Comparison of ENCODE assay signal across 8 mouse cellular contexts in genomic region chr12:80111131-80112070, GRCm38 (mm10). TPM values are rescaled to one million over a fixed set of nuclear protein-coding genes. Genes with fewer than 3 reads are reported as not detected.
DNase-seq lines count a peak whose midpoint lies in the region; ATAC-seq lines count a peak whose summit lies in the region.

No protein-coding gene starts in this region.

- peak overlapping the region; percentile 99 for H3K27ac ChIP-seq in embryonic facial prominence, embryonic 13.5 days
- H3K27ac ChIP-seq in limb, embryonic 12.5 days: peak overlapping the region; percentile 97
- peak overlapping the region; percentile 69 for H3K27ac ChIP-seq in midbrain, embryonic 15.5 days

- peaks cover 13% of the 10 kb centered on the region for H3K4me1 ChIP-seq in embryonic facial prominence, embryonic 13.5 days
- H3K4me1 ChIP-seq in limb, embryonic 12.5 days (replicated peaks): peaks cover 29% of the 10 kb centered on the region
- peaks cover 36% of the 10 kb centered on the region for H3K4me1 ChIP-seq in midbrain, embryonic 15.5 days

- H3K9me3 ChIP-seq in embryonic facial prominence, embryonic 13.5 days: no peaks in the 10 kb centered on the region
- no peaks in the 10 kb centered on the region for H3K9me3 ChIP-seq in limb, embryonic 12.5 days
- H3K9me3 ChIP-seq in midbrain, embryonic 15.5 days: no peaks in the 10 kb centered on the region

- WGBS in embryonic facial prominence, embryonic 13.5 days: under 1% methylated on average over 29 of the region's 29 CpGs
- under 1% methylated on average over 29 of the region's 29 CpGs for WGBS in limb, embryonic 12.5 days
- WGBS in midbrain, embryonic 15.5 days: under 1% methylated on average over 29 of the region's 29 CpGs

- peak overlapping the region; percentile 90 for H3K4me2 ChIP-seq in embryonic facial prominence, embryonic 13.5 days
- peak overlapping the region; percentile 94 for H3K4me2 ChIP-seq in limb, embryonic 12.5 days
- peak overlapping the region; percentile 97 for H3K4me2 ChIP-seq in midbrain, embryonic 15.5 days

- peak; percentile 48 for DNase-seq in ovary, postnatal 36 days (ENCODE audit: low spot score)
- DNase-seq in ovary, postnatal 14 days (ENCODE audit: low spot score): no peak
- DNase-seq in heart, postnatal 4 days: peak; percentile 58
- DNase-seq in yolk sac, embryonic 10.5 days (ENCODE audit: low spot score): peak; percentile 62
- no peak for DNase-seq in spleen, postnatal 4 days (ENCODE audit: low spot score in 2 of 2)

- peaks cover 26% of the 10 kb centered on the region for H3K36me3 ChIP-seq in embryonic facial prominence, embryonic 13.5 days
- H3K36me3 ChIP-seq in limb, embryonic 12.5 days: peaks cover 37% of the 10 kb centered on the region
- H3K36me3 ChIP-seq in midbrain, embryonic 15.5 days (replicated peaks): no peaks in the 10 kb centered on the region

- H3K4me3 ChIP-seq in embryonic facial prominence, embryonic 13.5 days: peak overlapping the region; percentile 90
- peak overlapping the region; percentile 84 for H3K4me3 ChIP-seq in limb, embryonic 12.5 days (replicated peaks)
- H3K4me3 ChIP-seq in midbrain, embryonic 15.5 days: peak overlapping the region; percentile 48

- no peaks in the 10 kb centered on the region for H3K27me3 ChIP-seq in embryonic facial prominence, embryonic 13.5 days
- H3K27me3 ChIP-seq in limb, embryonic 12.5 days: no peaks in the 10 kb centered on the region
- H3K27me3 ChIP-seq in midbrain, embryonic 15.5 days (replicated peaks): peaks cover 16% of the 10 kb centered on the region

- ATAC-seq in embryonic facial prominence, embryonic 13.5 days (ENCODE audit: insufficient number of reproducible peaks, insufficient read depth, low FRiP score, low TSS enrichment, low read depth): no peak
- no peak for ATAC-seq in limb, embryonic 12.5 days (ENCODE audit: insufficient number of reproducible peaks, insufficient read depth, low FRiP score, low TSS enrichment, low read depth)
- ATAC-seq in midbrain, embryonic 15.5 days (replicated peaks): no peak

- peak overlapping the region; percentile 100 for H3K9ac ChIP-seq in embryonic facial prominence, embryonic 13.5 days
- peak overlapping the region; percentile 99 for H3K9ac ChIP-seq in limb, embryonic 12.5 days (replicated peaks)
- H3K9ac ChIP-seq in midbrain, embryonic 15.5 days: peak overlapping the region; percentile 45

RNA-seq across cellular contexts. Expression of gene Zfp36l1, which starts 1.4 kb away (rescaled TPM):
- polyA plus RNA-seq in embryonic facial prominence, embryonic 13.5 days (2015; fragmentation: Nextera tagmentation; extraction: Ambion mirVana): 149 and 151 TPM in 2 replicates
- 100 to 1,000 TPM; 174 to 188 TPM for total RNA-seq in heart, postnatal 4 days (2021)
- polyA plus RNA-seq in limb, embryonic 12.5 days (2016; fragmentation: Nextera tagmentation; extraction: Ambion mirVana): 80.7 and 89.8 TPM in 2 replicates
- polyA plus RNA-seq in midbrain, embryonic 15.5 days (2015; fragmentation: Nextera tagmentation; extraction: Ambion mirVana): 37.1 and 41.4 TPM in 2 replicates

Comparison
In these comparisons a context has a peak if more than half of its experiments do, and no peak if none do; other contexts are left out.
1. DNase-seq: peak in ovary, postnatal 36 days (single experiment), heart, postnatal 4 days (single experiment) and yolk sac, embryonic 10.5 days (single experiment); none in ovary, postnatal 14 days (single experiment) and spleen, postnatal 4 days (0 of 2).
2. H3K9ac ChIP-seq: peak in every context shown above with its lines; median percentile 100 in embryonic facial prominence, embryonic 13.5 days; 99 in limb, embryonic 12.5 days; 45 in midbrain, embryonic 15.5 days.
3. Peak in every context shown above with its lines, with median percentiles within 50 percentile points of each other: H3K27ac ChIP-seq, H3K4me2 ChIP-seq and H3K4me3 ChIP-seq.